Mouse (Mus musculus): Measurements from ENCODE around the gene Arsb. TPM values are rescaled to one million over a fixed set of nuclear protein-coding genes. Genes with fewer than 3 reads are reported as not detected.

Arsb gene
- polyA plus RNA-seq, 1 experiment = 7.2 TPM

DNA sequence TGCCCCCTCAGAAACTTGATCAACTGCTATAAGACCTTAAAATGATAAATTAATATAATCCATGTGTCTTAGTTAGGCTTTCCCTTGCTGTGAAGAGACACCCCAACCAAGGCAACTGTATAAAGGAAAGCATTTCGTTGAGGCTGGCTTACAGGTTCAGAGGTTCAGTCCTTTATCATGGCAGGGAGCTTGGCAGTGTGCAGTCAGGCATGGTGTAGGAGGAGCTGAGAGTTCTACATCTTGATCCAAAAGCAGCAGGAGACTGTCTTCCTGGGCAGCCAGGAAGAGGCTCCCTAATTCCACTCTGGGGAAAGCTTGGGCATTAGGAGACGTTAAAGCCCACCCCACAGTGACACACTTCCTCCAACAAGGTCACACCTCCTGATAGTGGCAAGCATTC, 166.7 kb downstream of the Arsb start:
- H3ac ChIP-seq (ENCODE audit: control insufficient read depth, insufficient read length) = no peak overlapping the region
- H3K79me2 ChIP-seq (ENCODE audit: control insufficient read depth, insufficient read depth) = no peaks in the 10 kb centered on the region
- no peaks in the 10 kb centered on the region for H3K36me3 ChIP-seq (ENCODE audit: control insufficient read depth, insufficient read depth)
- H3K27me3 ChIP-seq (ENCODE audit: control insufficient read depth, insufficient read depth, insufficient read length) = no peaks in the 10 kb centered on the region
- no peak overlapping the region for H3K4me3 ChIP-seq
- H3K4me2 ChIP-seq (ENCODE audit: low read depth) = no peak overlapping the region
- TF ChIP-seq CEBPB (IDR thresholded peaks at IDR 0.05; ENCODE audit: insufficient read depth, poor library complexity, severe bottlenecking) = no peak
- no peak for TF ChIP-seq MAX (IDR thresholded peaks at IDR 0.05; ENCODE audit: low read depth)
- no peak for TF ChIP-seq MYOG (IDR thresholded peaks at IDR 0.05; ENCODE audit: control insufficient read depth in 1 of 3, insufficient read depth in 1 of 3, insufficient read length in 2 of 3, low read depth in 2 of 3)
- TF ChIP-seq TCF3 (IDR thresholded peaks at IDR 0.05; ENCODE audit: insufficient read length, low read depth) = no peak
- TF ChIP-seq SRF (IDR thresholded peaks at IDR 0.05; ENCODE audit: control insufficient read depth, insufficient read length, low read depth) = no peak
- TF ChIP-seq MYOD1 (IDR thresholded peaks at IDR 0.05; ENCODE audit: control insufficient read depth in 1 of 3, insufficient read length in 2 of 3, low read depth in 2 of 3) = no peak
- TF ChIP-seq POLR2AphosphoS2 (IDR thresholded peaks at IDR 0.05; ENCODE audit: insufficient read length, low read depth) = no peak

DNA sequence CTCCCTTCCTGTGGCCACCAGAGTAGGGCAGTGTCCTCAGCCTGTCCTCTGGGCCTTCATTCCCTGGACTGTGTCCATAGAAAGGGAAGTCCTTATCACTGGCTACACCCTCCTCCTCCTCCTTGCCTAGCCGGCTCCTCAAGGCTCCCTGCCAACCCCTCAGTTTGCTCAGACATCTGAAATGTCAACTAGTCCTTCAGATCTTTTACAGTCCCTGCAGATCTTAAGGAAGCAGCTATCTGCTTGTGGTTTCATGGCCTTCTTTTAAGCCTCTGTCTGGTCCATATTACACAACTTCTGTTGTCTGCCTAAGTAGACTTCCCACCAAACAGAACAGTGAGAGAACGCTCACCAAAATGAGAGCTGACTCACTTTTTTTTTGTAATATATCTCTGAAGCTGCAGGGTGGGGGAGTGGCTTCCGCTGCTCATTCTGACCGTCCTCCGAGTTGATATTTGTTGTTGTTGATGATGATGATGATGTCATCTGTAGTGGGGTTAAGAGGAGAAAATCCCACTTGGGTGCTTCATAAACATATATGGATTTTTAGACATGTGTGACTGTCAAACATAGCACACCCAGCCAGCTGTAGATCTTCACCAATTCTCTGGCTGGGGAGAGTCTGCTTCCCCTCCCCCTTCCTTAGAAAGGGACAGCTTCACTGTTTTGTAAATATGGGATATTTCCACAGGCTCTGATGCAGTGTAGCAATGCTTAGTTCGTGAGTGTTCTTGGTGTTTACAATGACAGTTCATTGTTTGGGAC, 168.1 kb downstream of the Arsb start:
- Histone ChIP-seq H3K4me2 (ENCODE audit: low read depth) (peak overlapping the region; percentile 62), H3K4me3 (no peak overlapping the region), H3K27me3 (ENCODE audit: control insufficient read depth, insufficient read depth, insufficient read length) (no peaks in the 10 kb centered on the region), H3K36me3 (ENCODE audit: control insufficient read depth, insufficient read depth) (no peaks in the 10 kb centered on the region), H3K79me2 (ENCODE audit: control insufficient read depth, insufficient read depth) (no peaks in the 10 kb centered on the region), H3ac (ENCODE audit: control insufficient read depth, insufficient read length) (no peak overlapping the region)
- no peak for TF ChIP-seq USF1 (IDR thresholded peaks at IDR 0.05; ENCODE audit: low read depth)
- no peak for TF ChIP-seq POLR2A (IDR thresholded peaks at IDR 0.05; ENCODE audit: insufficient read length, low read depth)
- no peak for TF ChIP-seq POLR2AphosphoS2 (IDR thresholded peaks at IDR 0.05; ENCODE audit: insufficient read length, low read depth)
- TF ChIP-seq CEBPB (IDR thresholded peaks at IDR 0.05; ENCODE audit: insufficient read depth, poor library complexity, severe bottlenecking) = peak; percentile 84
- TF ChIP-seq MAX (IDR thresholded peaks at IDR 0.05; ENCODE audit: low read depth) = no peak

DNA sequence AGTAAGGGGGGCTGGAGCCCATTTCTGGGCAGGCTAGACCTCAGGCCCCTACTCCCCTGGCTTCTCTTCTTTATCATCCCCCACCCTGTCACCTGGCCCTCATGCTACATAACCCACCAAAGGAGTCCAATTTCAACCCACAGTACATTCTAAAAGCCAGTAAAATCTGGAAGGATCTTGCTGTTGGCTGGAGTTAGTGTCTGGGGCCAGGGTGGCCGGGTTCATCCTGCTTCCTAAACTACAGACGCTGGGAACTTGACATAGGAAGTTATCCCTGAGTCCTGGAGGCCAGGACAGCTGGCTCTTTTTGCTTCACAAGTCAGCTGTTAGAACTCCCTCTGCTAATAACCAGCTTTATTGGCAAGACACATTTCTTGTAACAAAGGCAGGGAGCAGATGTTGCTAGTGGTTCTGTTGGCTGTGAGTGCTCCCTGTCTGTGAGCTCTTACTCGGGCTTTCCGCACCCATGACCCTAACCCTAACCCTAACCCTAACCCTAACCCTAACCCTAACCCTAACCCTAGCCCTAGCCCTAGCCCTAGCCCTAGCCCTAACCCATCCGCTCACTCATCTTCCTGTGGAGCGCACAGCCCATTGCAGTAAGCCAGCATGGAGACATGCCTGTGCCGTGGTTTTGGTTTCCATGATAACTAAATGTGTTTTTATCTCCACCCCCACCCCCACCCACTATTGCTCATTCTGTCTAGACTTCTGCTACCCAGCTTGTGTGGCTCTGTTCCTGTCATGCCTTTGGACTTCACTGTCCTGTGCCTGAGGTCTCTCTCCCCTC, 169.5 kb downstream of the Arsb start:
- TF ChIP-seq MYOG (IDR thresholded peaks at IDR 0.05; ENCODE audit: control insufficient read depth in 1 of 3, insufficient read depth in 1 of 3, insufficient read length in 2 of 3, low read depth in 2 of 3) = peak in 1 of 3 experiments; percentile 23
- TF ChIP-seq CEBPB (IDR thresholded peaks at IDR 0.05; ENCODE audit: insufficient read depth, poor library complexity, severe bottlenecking) = no peak
- TF ChIP-seq REST (IDR thresholded peaks at IDR 0.05; ENCODE audit: insufficient read depth, insufficient read length) = no peak
- TF ChIP-seq USF1 (IDR thresholded peaks at IDR 0.05; ENCODE audit: low read depth) = no peak
- TF ChIP-seq POLR2AphosphoS2 (IDR thresholded peaks at IDR 0.05; ENCODE audit: insufficient read length, low read depth) = no peak
- no peak for TF ChIP-seq MYOD1 (IDR thresholded peaks at IDR 0.05; ENCODE audit: control insufficient read depth in 1 of 3, insufficient read length in 2 of 3, low read depth in 2 of 3)
- no peak for TF ChIP-seq TCF12 (IDR thresholded peaks at IDR 0.05; ENCODE audit: insufficient read depth, poor library complexity, severe bottlenecking)
- no peak for TF ChIP-seq MAX (IDR thresholded peaks at IDR 0.05; ENCODE audit: low read depth)
- H3K27me3 ChIP-seq (ENCODE audit: control insufficient read depth, insufficient read depth, insufficient read length) = no peaks in the 10 kb centered on the region
- no peaks in the 10 kb centered on the region for H3K36me3 ChIP-seq (ENCODE audit: control insufficient read depth, insufficient read depth)
- no peak overlapping the region for H3K4me3 ChIP-seq
- no peaks in the 10 kb centered on the region for H3K79me2 ChIP-seq (ENCODE audit: control insufficient read depth, insufficient read depth)
- no peak overlapping the region for H3ac ChIP-seq (ENCODE audit: control insufficient read depth, insufficient read length)
- H3K4me2 ChIP-seq (ENCODE audit: low read depth) = peak overlapping the region; percentile 13

DNA sequence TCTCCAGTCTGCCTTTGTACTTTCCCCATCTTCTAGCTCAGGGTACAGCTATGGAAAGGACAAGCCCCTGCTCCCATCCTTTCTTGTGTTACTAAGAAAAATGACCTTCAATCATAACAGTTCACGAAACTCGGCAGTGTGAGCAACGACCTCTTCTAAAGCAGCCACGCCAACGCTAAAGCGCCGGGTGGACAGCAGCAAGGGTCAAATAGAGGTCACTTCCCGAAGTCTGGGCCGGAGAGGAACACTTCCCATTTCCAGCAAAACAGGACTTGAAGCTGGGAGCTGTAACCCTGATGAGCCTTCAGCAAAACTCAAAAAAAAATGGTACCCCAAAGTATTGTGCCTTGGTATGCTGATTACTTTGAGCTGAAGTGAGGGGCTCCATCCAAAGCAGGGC, 179.6 kb downstream of the Arsb start:
- H3K4me2 ChIP-seq (ENCODE audit: low read depth) = no peak overlapping the region
- H3K36me3 ChIP-seq (ENCODE audit: control insufficient read depth, insufficient read depth) = no peaks in the 10 kb centered on the region
- H3K79me2 ChIP-seq (ENCODE audit: control insufficient read depth, insufficient read depth) = no peaks in the 10 kb centered on the region
- H3K27me3 ChIP-seq (ENCODE audit: control insufficient read depth, insufficient read depth, insufficient read length) = no peaks in the 10 kb centered on the region
- H3K4me3 ChIP-seq = no peak overlapping the region
- no peak overlapping the region for H3ac ChIP-seq (ENCODE audit: control insufficient read depth, insufficient read length)
- TF ChIP-seq CEBPB (IDR thresholded peaks at IDR 0.05; ENCODE audit: insufficient read depth, poor library complexity, severe bottlenecking) (no peak), REST (IDR thresholded peaks at IDR 0.05; ENCODE audit: insufficient read depth, insufficient read length) (no peak), E2F4 (IDR thresholded peaks at IDR 0.05; ENCODE audit: insufficient read depth) (no peak), MYOG (IDR thresholded peaks at IDR 0.05; ENCODE audit: control insufficient read depth in 1 of 3, insufficient read depth in 1 of 3, insufficient read length in 2 of 3, low read depth in 2 of 3) (no peak), POLR2AphosphoS2 (IDR thresholded peaks at IDR 0.05; ENCODE audit: insufficient read length, low read depth) (no peak), TCF12 (IDR thresholded peaks at IDR 0.05; ENCODE audit: insufficient read depth, poor library complexity, severe bottlenecking) (no peak), SRF (IDR thresholded peaks at IDR 0.05; ENCODE audit: control insufficient read depth, insufficient read length, low read depth) (no peak), POLR2A (IDR thresholded peaks at IDR 0.05; ENCODE audit: insufficient read length, low read depth) (no peak), MAX (IDR thresholded peaks at IDR 0.05; ENCODE audit: low read depth) (no peak), USF1 (IDR thresholded peaks at IDR 0.05; ENCODE audit: low read depth) (no peak), MYOD1 (IDR thresholded peaks at IDR 0.05; ENCODE audit: control insufficient read depth in 1 of 3, insufficient read length in 2 of 3, low read depth in 2 of 3) (no peak), TCF3 (IDR thresholded peaks at IDR 0.05; ENCODE audit: insufficient read length, low read depth) (no peak)

Measured in myocyte (in vitro differentiated cells).